22 mouse cellular contexts compared by ENCODE assay signal in the genomic region with DNA sequence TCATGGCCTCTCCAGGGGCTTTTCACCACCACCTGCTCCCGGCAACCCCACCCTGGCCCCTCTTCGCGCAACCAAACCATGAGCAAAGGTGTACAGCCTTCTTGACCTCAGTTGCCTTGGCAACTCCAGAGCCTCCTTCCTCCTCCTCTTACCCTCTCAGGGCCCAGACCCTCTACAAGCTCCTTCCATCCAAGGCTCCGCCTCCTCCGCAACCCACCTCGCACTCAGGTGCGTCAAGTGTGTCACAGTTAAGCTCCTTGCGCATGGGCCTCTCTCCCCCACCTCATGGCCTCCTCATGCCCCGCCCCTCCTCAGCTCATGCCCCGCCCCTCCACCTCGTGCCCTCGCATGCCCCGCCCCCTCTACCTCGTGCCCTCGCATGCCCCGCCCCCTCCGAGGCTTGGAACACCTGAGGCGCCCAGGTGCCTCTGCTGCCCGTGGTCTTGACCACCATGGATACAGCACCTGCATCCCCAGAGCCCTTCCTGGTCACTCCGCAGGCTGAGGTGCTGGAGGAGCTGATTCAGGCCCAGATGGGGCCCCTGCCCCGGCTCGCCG. TPM values are rescaled to one million over a fixed set of nuclear protein-coding genes. Genes with fewer than 3 reads are reported as not detected.
"Had no signal": no experiment of that assay in that cellular context is flagged by ENCODE, and none has a peak within 500 bp of the region (broad histone marks: within the 10 kb centered on the region; RNA-seq: fewer than 3 reads in every experiment).

No protein-coding gene starts in this region.

- H3K27ac ChIP-seq: limb, embryonic 12.5 days; liver, embryonic 15.5 days; midbrain, embryonic 15.5 days; neural tube, embryonic 12.5 days had no signal

- H3K9me3 ChIP-seq: limb, embryonic 12.5 days; liver, embryonic 15.5 days; megakaryocyte, embryonic 14.5 days; midbrain, embryonic 15.5 days; neural tube, embryonic 12.5 days had no signal

- H3K4me3 ChIP-seq: limb, embryonic 12.5 days; liver, embryonic 15.5 days; megakaryocyte, embryonic 14.5 days; midbrain, embryonic 15.5 days; neural tube, embryonic 12.5 days had no signal

- DNase-seq: kidney, adult 11 months; kidney, adult 9 months; kidney, postnatal 25 days; lung, embryonic 14.5 days; lung, postnatal 10 days; lung, postnatal 4 days; thymus, adult 2 months; thymus, postnatal 25 days had no signal

- H3K27me3 ChIP-seq: limb, embryonic 12.5 days; midbrain, embryonic 15.5 days; neural tube, embryonic 12.5 days had no signal

- H3K4me2 ChIP-seq: limb, embryonic 12.5 days; liver, embryonic 15.5 days; lung, embryonic 14.5 days; midbrain, embryonic 11.5 days; midbrain, embryonic 15.5 days; neural tube, embryonic 12.5 days had no signal

- ATAC-seq: midbrain, embryonic 15.5 days had no signal

- H3K36me3 ChIP-seq: limb, embryonic 12.5 days; liver, embryonic 15.5 days; midbrain, embryonic 15.5 days; neural tube, embryonic 12.5 days had no signal

- H3K4me1 ChIP-seq: limb, embryonic 12.5 days; midbrain, embryonic 15.5 days; neural tube, embryonic 12.5 days had no signal

- H3K9ac ChIP-seq: limb, embryonic 12.5 days; liver, embryonic 15.5 days; lung, embryonic 14.5 days; midbrain, embryonic 15.5 days; neural tube, embryonic 12.5 days had no signal

RNA-seq across cellular contexts. Expression of a gene that starts 0.9 kb away (rescaled TPM):
- total RNA-seq: layer of hippocampus, postnatal 25 days; left cerebral cortex, adult 8-10 months; left cerebral cortex, postnatal 25 days; liver, adult 2 months; monocyte, adult 5-6 weeks; neutrophil, adult 5-6 weeks had no signal
- polyA plus RNA-seq: limb, embryonic 12.5 days; liver, adult 2 months; liver, embryonic 15.5 days; lung, embryonic 14.5 days; midbrain, embryonic 11.5 days; midbrain, embryonic 15.5 days; neural tube, embryonic 12.5 days; stomach, embryonic 14.5 days; thymus, adult 2 months; urinary bladder, adult 2 months had no signal

RNA-seq across cellular contexts. Expression of a gene that starts 11.6 kb away (rescaled TPM):
- total RNA-seq: monocyte, adult 5-6 weeks; neutrophil, adult 5-6 weeks had no signal
- polyA plus RNA-seq: liver, adult 2 months had no signal
